Mouse (Mus musculus) MEL (cell line): ENCODE results near the gene Armc7.

Experiments used
- ETS1 ChIP-seq: IDR thresholded peaks from 2 replicates; pipeline ENCODE4 v1.6.1; 2012; ENCODE audit warnings: low read depth, mild to moderate bottlenecking, inconsistent platforms, low read length, improper control_type of control experiment, moderate library complexity
- POLR2AphosphoS2 ChIP-seq: IDR thresholded peaks from 2 replicates; pipeline ENCODE4 v1.6.1; 2011; ENCODE audit warnings: low read length, improper control_type of control experiment
- ZKSCAN1 ChIP-seq: IDR thresholded peaks from 2 replicates; pipeline ENCODE4 v1.6.1; 2012; ENCODE audit warnings: low read depth, mild to moderate bottlenecking, inconsistent platforms, low read length, improper control_type of control experiment, moderate library complexity

GRCm38 (mm10) chr11:115502636-115503035 lies 27.2 kb downstream of the Armc7 start:
- TF ChIP-seq POLR2AphosphoS2 (no peak), ETS1 (no peak), ZKSCAN1 (no peak)
